Mouse (Mus musculus) kidney, adult 2 months (tissue): ENCODE measurements at regions not wholly inside any gene's neighbourhood (a gene's known extent, or its start where the extent isn't known, plus 50 kb on each side); places are given as distances from the start of the nearest gene placed in this dataset.

Source experiments
- DNase-seq: peaks from one replicate; pipeline ENCODE4 v3.0.0; 2021
- H3K27ac ChIP-seq: fragments of 200-500 bp; 2 replicates; pipeline ENCODE4 v1.5.1; 2012; ENCODE audit warnings: low read depth, low read length, control low read depth, inconsistent platforms; ENCODE audit not compliant: insufficient read depth
- H3K27me3 ChIP-seq: fragments of 200-500 bp; replicated peaks from 2 replicates; pipeline ENCODE4 v1.6.1; 2012; ENCODE audit warnings: mild to moderate bottlenecking, moderate library complexity, low read length, inconsistent platforms; ENCODE audit not compliant: control insufficient read depth, insufficient read depth
- H3K36me3 ChIP-seq: fragments of 200-500 bp; 2 replicates; pipeline ENCODE4 v1.6.1; 2012; ENCODE audit warnings: mild to moderate bottlenecking, moderate library complexity, low read length, inconsistent platforms; ENCODE audit not compliant: control insufficient read depth, insufficient read depth
- H3K4me1 ChIP-seq: fragments of 200-500 bp; 2 replicates; pipeline ENCODE4 v1.6.1; 2011; ENCODE audit warnings: low read length; ENCODE audit not compliant: control insufficient read depth, insufficient read depth
- H3K4me3 ChIP-seq: fragments of 200-500 bp; 2 replicates; pipeline ENCODE4 v1.5.1; 2011; ENCODE audit warnings: mild to moderate bottlenecking, low read depth, low read length, control low read depth; ENCODE audit not compliant: insufficient read depth
- CTCF ChIP-seq: fragments of 200-500 bp; conservative IDR thresholded peaks from 2 replicates; pipeline ENCODE4 v1.5.1; 2011; ENCODE audit warnings: low read depth, mild to moderate bottlenecking, control low read depth, low read length, moderate library complexity, mixed read lengths; ENCODE audit not compliant: insufficient read depth, insufficient read length
- POLR2A ChIP-seq: fragments of 200-500 bp; IDR thresholded peaks from one replicate; pipeline ENCODE4 v1.6.1; 2011; ENCODE audit warnings: low read depth, low read length, control low read depth
- WGBS: fragments of 180-500 bp; shearing (Covaris S2); methylation state at CpG from one replicate; pipeline ENCODE4 v1.1.7; 2018; 5-methylcytosine and 5-hydroxymethylcytosine counted together

DNA sequence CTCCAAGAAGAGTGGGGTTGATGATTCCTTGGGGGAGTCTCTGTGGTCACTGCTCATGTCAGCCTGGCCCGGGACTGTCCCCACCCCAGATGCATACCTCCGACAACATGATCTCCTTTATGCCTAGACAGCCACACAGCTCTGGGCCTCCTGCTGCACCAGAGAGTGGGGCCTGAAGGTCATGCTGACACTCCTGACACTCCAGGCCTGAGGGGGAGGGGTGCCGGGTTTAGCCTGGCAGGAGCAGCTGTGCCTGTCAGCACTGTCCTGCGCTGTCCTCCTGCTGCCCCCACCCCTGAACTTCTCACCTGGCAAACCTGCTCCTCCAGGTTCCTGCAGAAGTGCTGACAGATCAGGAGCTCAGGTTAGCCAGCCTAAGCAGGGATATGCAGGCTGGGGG is 288.2 kb downstream of the Mroh4 start:
- Histone ChIP-seq H3K4me3 (no peak overlapping the region), H3K27me3 (no peaks in the 10 kb centered on the region), H3K27ac (no peak overlapping the region), H3K4me1 (no peaks in the 10 kb centered on the region), H3K36me3 (no peaks in the 10 kb centered on the region)
- WGBS: 25% methylated on average over 4 of the region's 4 CpGs
- TF ChIP-seq POLR2A (no peak), CTCF (no peak)
- no peak for DNase-seq

GRCm38 (mm10) chr15:74343591-74343990 is 292.6 kb downstream of the Mroh4 start:
- TF ChIP-seq CTCF: no peak
- no peak for TF ChIP-seq POLR2A
- H3K27ac ChIP-seq: no peak overlapping the region
- no peak for DNase-seq
- no peaks in the 10 kb centered on the region for H3K27me3 ChIP-seq
- H3K36me3 ChIP-seq: no peaks in the 10 kb centered on the region
- no peaks in the 10 kb centered on the region for H3K4me1 ChIP-seq
- WGBS: 77% methylated on average over 6 of the region's 6 CpGs
- H3K4me3 ChIP-seq: no peak overlapping the region

GRCm38 (mm10) chr15:74333846-74334245 is 302.3 kb downstream of the Mroh4 start:
- no peak for TF ChIP-seq CTCF
- TF ChIP-seq POLR2A: no peak
- Histone ChIP-seq H3K27me3 (no peaks in the 10 kb centered on the region), H3K36me3 (no peaks in the 10 kb centered on the region), H3K27ac (no peak overlapping the region), H3K4me3 (no peak overlapping the region), H3K4me1 (no peaks in the 10 kb centered on the region)
- DNase-seq: no peak

- WGBS: 62% methylated on average over 3 of the region's 3 CpGs
- Histone ChIP-seq H3K27me3 (no peaks in the 10 kb centered on the region), H3K4me1 (no peaks in the 10 kb centered on the region), H3K36me3 (no peaks in the 10 kb centered on the region), H3K4me3 (no peak overlapping the region), H3K27ac (no peak overlapping the region)
- TF ChIP-seq CTCF: no peak
- TF ChIP-seq POLR2A: no peak
- DNase-seq: no peak
Measured at GRCm38 (mm10) chr15:74330131-74330530, 306.0 kb downstream of the Mroh4 start.

DNA sequence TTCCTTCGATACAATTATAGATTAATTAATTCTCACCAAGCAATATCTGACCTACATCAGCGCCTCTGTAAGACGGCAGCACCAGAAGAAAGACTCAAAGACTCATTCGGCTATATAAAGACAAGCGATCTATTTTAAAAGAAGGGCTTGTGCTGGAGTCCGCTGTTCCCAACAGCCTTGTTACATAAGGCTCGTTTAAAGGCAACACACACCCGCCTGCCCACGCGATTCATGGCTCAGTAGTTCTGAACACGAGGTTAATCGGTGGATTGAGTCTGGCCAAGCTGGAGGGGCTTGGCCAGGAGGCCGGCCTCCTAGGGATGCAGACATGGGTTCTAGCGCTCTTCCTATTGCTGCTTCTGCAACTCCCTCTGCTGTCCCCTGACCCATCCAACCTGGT is 306.9 kb downstream of the Mroh4 start:
- no peak overlapping the region for H3K4me3 ChIP-seq
- no peaks in the 10 kb centered on the region for H3K27me3 ChIP-seq
- 44% methylated on average over 14 of the region's 14 CpGs for WGBS
- H3K27ac ChIP-seq: no peak overlapping the region
- TF ChIP-seq CTCF (no peak), POLR2A (no peak)
- no peak for DNase-seq
- H3K36me3 ChIP-seq: no peaks in the 10 kb centered on the region
- H3K4me1 ChIP-seq: no peaks in the 10 kb centered on the region

DNA sequence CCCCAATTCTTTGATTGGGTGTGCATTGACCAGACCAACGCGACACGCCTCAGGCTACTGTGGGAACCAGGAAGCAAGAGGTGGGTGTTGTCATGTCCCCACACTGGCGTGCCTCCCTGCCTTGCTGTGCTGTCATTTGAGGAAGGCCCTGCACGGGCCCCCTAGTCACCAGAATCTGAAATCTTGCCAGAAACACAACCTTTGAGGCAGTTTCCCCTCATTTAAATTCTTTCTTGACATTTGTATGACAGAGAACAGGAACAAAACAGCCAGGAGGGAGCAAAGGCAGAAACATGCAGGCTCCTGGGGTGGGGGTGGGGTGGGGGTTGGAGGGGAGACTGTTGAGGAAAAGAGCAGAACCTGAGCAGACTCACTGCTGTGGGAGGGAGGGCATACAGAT is 309.5 kb downstream of the Mroh4 start:
- Histone ChIP-seq H3K27ac (no peak overlapping the region), H3K4me1 (no peaks in the 10 kb centered on the region), H3K4me3 (no peak overlapping the region), H3K36me3 (no peaks in the 10 kb centered on the region), H3K27me3 (no peaks in the 10 kb centered on the region)
- 60% methylated on average over 5 of the region's 5 CpGs for WGBS
- DNase-seq: no peak
- TF ChIP-seq POLR2A (no peak), CTCF (no peak)

DNA sequence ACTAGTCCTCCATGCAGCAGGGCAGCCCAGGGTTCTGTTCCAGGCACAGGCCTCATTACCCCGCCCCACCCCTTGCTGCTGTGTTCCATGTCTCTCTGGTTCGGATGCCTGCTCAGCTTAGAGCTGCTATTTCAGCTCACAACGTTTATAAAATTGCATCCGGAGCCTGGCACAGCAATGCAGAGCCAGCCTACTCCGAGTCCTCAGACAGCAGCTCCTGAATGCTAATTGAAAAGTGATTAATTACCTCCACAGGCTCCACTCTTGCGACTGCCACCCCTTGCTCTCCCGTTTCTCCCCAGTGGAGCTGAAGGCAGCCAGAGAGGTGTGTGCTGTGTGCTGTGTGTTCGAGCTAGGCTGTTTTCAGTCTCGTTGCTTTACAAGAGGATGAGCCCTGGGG is 310.6 kb downstream of the Mroh4 start:
- Histone ChIP-seq H3K27ac (no peak overlapping the region), H3K36me3 (no peaks in the 10 kb centered on the region)
- WGBS: 24% methylated on average over 9 of the region's 9 CpGs

DNA sequence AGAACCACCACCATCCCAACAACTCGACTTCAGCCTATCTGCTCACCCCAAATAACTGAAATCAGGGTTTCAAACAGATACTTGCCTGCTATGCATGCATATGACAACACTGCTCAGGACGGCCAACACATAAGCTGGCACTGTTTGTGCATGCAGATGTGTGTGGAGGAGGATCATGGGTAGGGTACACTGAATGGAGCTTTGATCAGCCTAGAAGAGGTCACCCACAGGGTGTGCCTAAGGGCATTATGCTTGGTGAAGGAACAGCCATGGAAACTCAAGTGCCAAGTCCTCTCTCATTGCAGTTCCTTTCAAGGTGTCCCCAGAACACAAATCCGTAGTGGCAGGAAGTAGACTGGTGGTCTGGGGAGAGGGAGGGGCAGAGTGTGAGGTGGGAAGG is 316.7 kb downstream of the Mroh4 start:
- WGBS: 59% methylated on average over 3 of the region's 3 CpGs
- no peak for DNase-seq
- Histone ChIP-seq H3K4me3 (no peak overlapping the region), H3K27ac (no peak overlapping the region), H3K4me1 (no peaks in the 10 kb centered on the region), H3K36me3 (no peaks in the 10 kb centered on the region), H3K27me3 (no peaks in the 10 kb centered on the region)
- no peak for TF ChIP-seq CTCF
- TF ChIP-seq POLR2A: no peak

More for the DNA sequence above, 310.6 kb downstream of the Mroh4 start:
- DNase-seq: no peak
- Histone ChIP-seq H3K4me3 (no peak overlapping the region), H3K4me1 (no peaks in the 10 kb centered on the region), H3K27me3 (no peaks in the 10 kb centered on the region)
- TF ChIP-seq CTCF: no peak
- TF ChIP-seq POLR2A: no peak
